Mouse (Mus musculus): ENCODE results near the gene Akr1d1.

DNA sequence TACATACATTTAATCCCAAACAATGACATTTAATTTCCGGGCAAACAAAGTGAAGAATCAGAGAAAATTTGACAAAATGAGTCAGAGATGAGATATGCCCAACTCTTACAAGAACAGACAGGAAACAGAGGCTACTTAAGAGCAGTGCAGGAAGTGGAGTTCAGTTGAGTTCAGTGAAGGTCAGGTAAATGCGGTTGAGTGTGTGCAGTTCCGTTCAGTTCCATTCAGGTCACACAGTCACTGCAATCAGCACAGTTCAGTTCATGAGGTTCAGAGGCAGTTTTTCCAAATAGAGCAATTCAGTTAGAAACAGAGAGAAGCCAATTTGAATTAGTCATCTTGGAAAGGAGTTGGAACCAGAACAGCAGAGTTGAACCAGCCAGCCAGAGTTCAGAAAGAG is 48.8 kb upstream of the Akr1d1 start:
- TF ChIP-seq CTCF (IDR thresholded peaks at IDR 0.05; ENCODE audit: control insufficient read depth, insufficient read depth, low read length) (no peak), POLR2A (IDR thresholded peaks at IDR 0.05; ENCODE audit: borderline replicate concordance, control insufficient read depth, low read depth, low read length) (no peak)

Measured in bone marrow, adult 2 months (tissue).